21 mouse cellular contexts compared by ENCODE assay signal in the genomic region with DNA sequence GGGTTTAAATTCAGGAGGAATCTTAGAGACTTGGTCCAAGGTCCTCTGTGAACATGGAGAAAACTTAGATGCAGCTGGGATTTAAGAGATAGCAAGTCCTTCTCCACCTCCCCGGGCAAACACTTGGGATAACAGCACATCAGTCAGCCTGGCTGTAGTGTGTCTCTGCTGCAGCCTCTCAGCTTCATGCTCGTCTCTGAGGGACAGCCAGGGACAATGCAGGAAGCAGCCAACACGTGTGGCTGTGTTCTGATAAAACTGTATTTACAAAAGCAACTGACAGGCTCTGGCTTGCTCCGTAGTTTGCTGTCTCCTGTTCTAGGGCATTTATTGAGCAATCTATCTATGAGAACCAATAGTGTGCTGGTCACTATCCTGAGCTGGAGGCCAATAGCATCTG. TPM values are rescaled to one million over a fixed set of nuclear protein-coding genes. Genes with fewer than 3 reads are reported as not detected.
"Had no signal": no experiment of that assay in that cellular context is flagged by ENCODE, and none has a peak within 500 bp of the region (broad histone marks: within the 10 kb centered on the region; RNA-seq: fewer than 3 reads in every experiment).

No protein-coding gene starts in this region.

- ATAC-seq: hindbrain, postnatal 0 days; inflammation-experienced regulatory T-cells, adult 6 months; intestine, embryonic 16.5 days; liver, embryonic 12.5 days; midbrain, embryonic 15.5 days had no signal

- H3K4me3 ChIP-seq: limb, embryonic 10.5 days; limb, embryonic 13.5 days; liver, embryonic 12.5 days; liver, embryonic 15.5 days; midbrain, embryonic 12.5 days; midbrain, embryonic 15.5 days; neural tube, embryonic 12.5 days; neural tube, embryonic 15.5 days had no signal

- H3K4me1 ChIP-seq: limb, embryonic 10.5 days; limb, embryonic 13.5 days; liver, embryonic 12.5 days; liver, embryonic 15.5 days; neural tube, embryonic 12.5 days had no signal

- H3K9ac ChIP-seq: limb, embryonic 13.5 days; liver, embryonic 12.5 days; liver, embryonic 15.5 days; midbrain, embryonic 12.5 days; midbrain, embryonic 15.5 days; neural tube, embryonic 12.5 days; neural tube, embryonic 15.5 days had no signal

- H3K27ac ChIP-seq: hindbrain, postnatal 0 days; limb, embryonic 10.5 days; limb, embryonic 13.5 days; liver, embryonic 12.5 days; liver, embryonic 15.5 days; macrophage; midbrain, embryonic 12.5 days; midbrain, embryonic 15.5 days; neural tube, embryonic 12.5 days; neural tube, embryonic 15.5 days had no signal

- DNase-seq: kidney, adult 18-20 months; kidney, adult 9 months; kidney, postnatal 14 days; kidney, postnatal 4 days; liver; right cerebral cortex, postnatal 25 days; thymus, adult 18-20 months; thymus, postnatal 36 days had no signal

- H3K36me3 ChIP-seq: limb, embryonic 10.5 days; limb, embryonic 13.5 days; liver, embryonic 12.5 days; liver, embryonic 15.5 days; midbrain, embryonic 12.5 days; midbrain, embryonic 15.5 days; neural tube, embryonic 12.5 days; neural tube, embryonic 15.5 days had no signal

- H3K4me2 ChIP-seq: limb, embryonic 13.5 days; liver, embryonic 12.5 days; liver, embryonic 15.5 days; midbrain, embryonic 12.5 days; midbrain, embryonic 15.5 days; neural tube, embryonic 12.5 days; neural tube, embryonic 15.5 days had no signal

- H3K27me3 ChIP-seq: liver, embryonic 15.5 days; midbrain, embryonic 12.5 days; midbrain, embryonic 15.5 days; neural tube, embryonic 12.5 days; neural tube, embryonic 15.5 days had no signal

- H3K9me3 ChIP-seq: limb, embryonic 10.5 days; limb, embryonic 13.5 days; liver, embryonic 12.5 days; liver, embryonic 15.5 days; midbrain, embryonic 12.5 days; midbrain, embryonic 15.5 days; neural tube, embryonic 12.5 days; neural tube, embryonic 15.5 days had no signal

RNA-seq across cellular contexts. Expression of a gene that starts 14.4 kb away (rescaled TPM):
- polyA plus RNA-seq: inflammation-experienced regulatory T-cells, adult 6 months; intestine, embryonic 16.5 days; limb, embryonic 10.5 days; limb, embryonic 13.5 days; liver, embryonic 15.5 days; macrophage; midbrain, embryonic 12.5 days; stomach, embryonic 16.5 days had no signal
